In the genomic region with DNA sequence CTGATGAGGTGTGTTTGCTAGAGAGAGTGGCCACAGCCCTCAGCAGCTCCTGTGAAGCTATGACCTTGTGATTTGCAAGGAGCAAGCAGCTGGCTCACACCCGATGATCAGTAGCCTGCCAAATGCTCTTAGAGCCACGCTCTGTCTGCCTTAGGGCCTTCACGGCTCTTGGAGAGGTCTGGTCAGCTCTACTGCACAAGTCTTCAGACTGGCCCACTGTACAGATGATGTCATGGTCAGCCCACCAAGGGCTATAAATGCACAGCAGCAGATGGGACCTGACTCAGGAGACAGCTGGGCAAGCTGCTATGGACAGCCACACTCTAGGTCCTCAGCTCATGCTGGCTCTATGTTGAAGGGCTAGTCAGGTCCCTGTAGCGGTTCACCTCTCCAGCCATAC, we compare ENCODE assay signal across 18 mouse cellular contexts.
DNase-seq lines count a peak whose midpoint lies in the region; ATAC-seq and TF ChIP-seq lines count a peak whose summit lies in the region.
"Had no signal": no experiment of that assay in that cellular context is flagged by ENCODE, and none has a peak within 500 bp of the region (broad histone marks: within the 10 kb centered on the region; RNA-seq: fewer than 3 reads in every experiment).

No protein-coding gene starts in this region.

- peak; percentile 32 to 35 for DNase-seq in cerebellum, postnatal 14 days
- no peak for DNase-seq in cerebellum, postnatal 36 days
- no peak for DNase-seq in layer of hippocampus, adult 2 months (ENCODE audit: low spot score in 2 of 2)
- DNase-seq in layer of hippocampus, adult 8-10 months (ENCODE audit: low spot score in 2 of 2), result no peak
- peak; percentile 50 for DNase-seq in hindbrain, postnatal 0 days (ENCODE audit: low spot score)
- no peak for DNase-seq in lung, postnatal 10 days
- no peak for DNase-seq in kidney, adult 8-10 months
- DNase-seq: adrenal gland, postnatal 10 days; cerebellum, adult 8-10 months; heart, postnatal 36 days; kidney, adult 11 months; lung, embryonic 14.5 days; spleen, adult 18-20 months; thymus, postnatal 36 days had no signal

- no peaks in the 10 kb centered on the region for H3K36me3 ChIP-seq in hindbrain, postnatal 0 days (ENCODE audit: insufficient read depth, low read length)
- H3K36me3 ChIP-seq in midbrain, embryonic 15.5 days (replicated peaks), result no peaks in the 10 kb centered on the region
- H3K36me3 ChIP-seq: heart, embryonic 12.5 days had no signal

- peak overlapping the region; percentile 56 for H3K27ac ChIP-seq in layer of hippocampus, adult 2 months
- peak overlapping the region; percentile 41; the same call in 1 of the 2 replicates for H3K27ac ChIP-seq in hindbrain, postnatal 0 days
- no peak overlapping the region for H3K27ac ChIP-seq in midbrain, embryonic 15.5 days

- no peak overlapping the region for H3K9ac ChIP-seq in hindbrain, postnatal 0 days (replicated peaks; ENCODE audit: low read length)
- H3K9ac ChIP-seq in midbrain, embryonic 15.5 days, result no peak overlapping the region
- H3K9ac ChIP-seq: heart, embryonic 12.5 days; lung, embryonic 14.5 days had no signal

- no peaks in the 10 kb centered on the region for H3K27me3 ChIP-seq in hindbrain, postnatal 0 days (ENCODE audit: insufficient read depth, low read length)
- H3K27me3 ChIP-seq in midbrain, embryonic 15.5 days (replicated peaks), result no peaks in the 10 kb centered on the region
- H3K27me3 ChIP-seq: heart, embryonic 12.5 days had no signal

- no peak overlapping the region for H3K4me3 ChIP-seq in layer of hippocampus, adult 2 months
- H3K4me3 ChIP-seq in hindbrain, postnatal 0 days (ENCODE audit: low read length), result no peak overlapping the region
- H3K4me3 ChIP-seq in midbrain, embryonic 15.5 days, result no peak overlapping the region
- H3K4me3 ChIP-seq: heart, embryonic 12.5 days had no signal

- 58% methylated on average over 4 of the region's 4 CpGs for WGBS in hindbrain, postnatal 0 days
- WGBS in midbrain, embryonic 15.5 days, result 80% methylated on average over 4 of the region's 4 CpGs

- H3K4me2 ChIP-seq in hindbrain, postnatal 0 days (ENCODE audit: low read depth, low read length), result no peak overlapping the region
- no peak overlapping the region for H3K4me2 ChIP-seq in midbrain, embryonic 15.5 days
- H3K4me2 ChIP-seq: heart, embryonic 12.5 days; liver, embryonic 11.5 days; lung, embryonic 14.5 days had no signal

- 0 out of 2 replicates have a peak, but pooled peaks cover 11% of the 10 kb centered on the region for H3K4me1 ChIP-seq in hindbrain, postnatal 0 days (ENCODE audit: insufficient read depth, low read length)
- peaks cover 6% of the 10 kb centered on the region for H3K4me1 ChIP-seq in midbrain, embryonic 15.5 days
- H3K4me1 ChIP-seq: heart, embryonic 12.5 days had no signal

- TF ChIP-seq CTCF in layer of hippocampus, adult 2 months (conservative IDR thresholded peaks at IDR 0.05), result no peak
- no peak for TF ChIP-seq CTCF in hindbrain, postnatal 0 days (IDR thresholded peaks at IDR 0.05; ENCODE audit: low read depth)

- H3K9me3 ChIP-seq in hindbrain, postnatal 0 days (ENCODE audit: low read length), result no peaks in the 10 kb centered on the region
- no peaks in the 10 kb centered on the region for H3K9me3 ChIP-seq in midbrain, embryonic 15.5 days
- H3K9me3 ChIP-seq: heart, embryonic 12.5 days had no signal

- peak; percentile 69 for ATAC-seq in hindbrain, postnatal 0 days
- ATAC-seq in midbrain, embryonic 15.5 days (replicated peaks), result 0 out of 2 replicates have a peak, but pooled peaks have one; percentile 31
- ATAC-seq: forebrain, embryonic 14.5 days had no signal

Comparison
In these comparisons a context has a peak if more than half of its experiments do, and no peak if none do; other contexts are left out.
1. DNase-seq: peak in cerebellum, postnatal 14 days (2 of 2) and hindbrain, postnatal 0 days (single experiment); none in cerebellum, postnatal 36 days (0 of 2), layer of hippocampus, adult 2 months (0 of 2), layer of hippocampus, adult 8-10 months (0 of 2), lung, postnatal 10 days (single experiment) and kidney, adult 8-10 months (0 of 2).